Mouse (Mus musculus): Measurements from ENCODE around the gene Nfatc2.

The Nfatc2 gene

GRCm38 (mm10) chr2:168601491-168602386, at the start of gene Nfatc2:
Gene Nfatc2 (minus strand): TSS chr2:168601657.
- DNase-seq (ENCODE audit: low spot score in 2 of 2): peak in 1 of 2 experiments; percentile 35

GRCm38 (mm10) chr2:168648171-168648570, 46.7 kb upstream of the Nfatc2 start:
- DNase-seq (ENCODE audit: low spot score in 2 of 2): no peak

GRCm38 (mm10) chr2:168644855-168645254, 43.4 kb upstream of the Nfatc2 start:
- DNase-seq (ENCODE audit: low spot score in 2 of 2): no peak

GRCm38 (mm10) chr2:168643524-168644177, 42.2 kb upstream of the Nfatc2 start:
- no peak for DNase-seq (ENCODE audit: low spot score in 2 of 2)

GRCm38 (mm10) chr2:168642187-168642586, 40.7 kb upstream of the Nfatc2 start:
- no peak for DNase-seq (ENCODE audit: low spot score in 2 of 2)

- no peak for DNase-seq (ENCODE audit: low spot score in 2 of 2)
Observed at GRCm38 (mm10) chr2:168640460-168640859, 39.0 kb upstream of the Nfatc2 start.

GRCm38 (mm10) chr2:168634881-168635280, 33.4 kb upstream of the Nfatc2 start:
- no peak for DNase-seq (ENCODE audit: low spot score in 2 of 2)

GRCm38 (mm10) chr2:168633301-168633816, 31.9 kb upstream of the Nfatc2 start:
- no peak for DNase-seq (ENCODE audit: low spot score in 2 of 2)

GRCm38 (mm10) chr2:168632543-168632942, 31.1 kb upstream of the Nfatc2 start:
- DNase-seq (ENCODE audit: low spot score in 2 of 2): no peak

GRCm38 (mm10) chr2:168628787-168629186, 27.3 kb upstream of the Nfatc2 start:
- peak; percentile 56 to 82 for DNase-seq (ENCODE audit: low spot score in 2 of 2)

GRCm38 (mm10) chr2:168627829-168628770, 26.6 kb upstream of the Nfatc2 start:
- DNase-seq (ENCODE audit: low spot score in 2 of 2): no peak

- DNase-seq (ENCODE audit: low spot score in 2 of 2): no peak
Observed at GRCm38 (mm10) chr2:168626385-168626784, 24.9 kb upstream of the Nfatc2 start.

GRCm38 (mm10) chr2:168625091-168625490, 23.6 kb upstream of the Nfatc2 start:
- no peak for DNase-seq (ENCODE audit: low spot score in 2 of 2)

GRCm38 (mm10) chr2:168621111-168621802, 19.8 kb upstream of the Nfatc2 start:
- no peak for DNase-seq (ENCODE audit: low spot score in 2 of 2)

GRCm38 (mm10) chr2:168618205-168618717, 16.8 kb upstream of the Nfatc2 start:
- no peak for DNase-seq (ENCODE audit: low spot score in 2 of 2)

- DNase-seq (ENCODE audit: low spot score in 2 of 2): no peak
Observed at GRCm38 (mm10) chr2:168615160-168615559, 13.7 kb upstream of the Nfatc2 start.

GRCm38 (mm10) chr2:168614170-168614872, 12.9 kb upstream of the Nfatc2 start:
- DNase-seq (ENCODE audit: low spot score in 2 of 2): no peak

- DNase-seq (ENCODE audit: low spot score in 2 of 2): no peak
Observed at GRCm38 (mm10) chr2:168613092-168613880, 11.8 kb upstream of the Nfatc2 start.

- no peak for DNase-seq (ENCODE audit: low spot score in 2 of 2)
Observed at GRCm38 (mm10) chr2:168610941-168611340, 9.5 kb upstream of the Nfatc2 start.

Measured in spleen, postnatal 10 days (tissue).